Mouse (Mus musculus) frontal cortex, postnatal 36 days (tissue): Measurements from ENCODE around the gene Rb1.

ENCODE experiments used
- DNase-seq, 2 experiments: peaks; one replicate each; pipeline ENCODE4 v3.0.0; 2022; ENCODE audit warnings: low spot score in 2 of 2

Rb1 gene

GRCm38 (mm10) chr14:73148125-73148524 lies 177.5 kb downstream of the Rb1 start:
- no peak for DNase-seq

- no peak for DNase-seq
Observed at GRCm38 (mm10) chr14:73146721-73147120, 178.9 kb downstream of the Rb1 start.

- DNase-seq = no peak
Observed at GRCm38 (mm10) chr14:73145531-73145930, 180.1 kb downstream of the Rb1 start.

- DNase-seq = no peak
Observed at GRCm38 (mm10) chr14:73143710-73144420, 181.8 kb downstream of the Rb1 start.

GRCm38 (mm10) chr14:73142896-73143709 lies 182.5 kb downstream of the Rb1 start:
- peak; percentile 79 to 81 for DNase-seq

- DNase-seq = peak in 1 of 2 experiments; percentile 51
Observed at GRCm38 (mm10) chr14:73142421-73142895, 183.2 kb downstream of the Rb1 start.

GRCm38 (mm10) chr14:73141800-73142199 lies 183.8 kb downstream of the Rb1 start:
- DNase-seq = no peak

- no peak for DNase-seq
Observed at GRCm38 (mm10) chr14:73139866-73140265, 185.8 kb downstream of the Rb1 start.

- DNase-seq = no peak
Observed at GRCm38 (mm10) chr14:73138483-73138882, 187.1 kb downstream of the Rb1 start.

GRCm38 (mm10) chr14:73137234-73137633 lies 188.4 kb downstream of the Rb1 start:
- no peak for DNase-seq
